8 mouse cellular contexts compared by ENCODE assay signal in genomic region chr1:105993196-105993595, GRCm38 (mm10). TPM values are rescaled to one million over a fixed set of nuclear protein-coding genes. Genes with fewer than 3 reads are reported as not detected.
DNase-seq lines count a peak whose midpoint lies in the region; ATAC-seq and TF ChIP-seq lines count a peak whose summit lies in the region.

No protein-coding gene starts in this region.

- 4% methylated on average over 7 of the region's 7 CpGs for WGBS in heart, embryonic 15.5 days
- 12% methylated on average over 7 of the region's 7 CpGs for WGBS in midbrain, embryonic 10.5 days

- H3K9me3 ChIP-seq in E14TG2a.4 (ENCODE audit: low read length), result no peaks in the 10 kb centered on the region
- no peaks in the 10 kb centered on the region for H3K9me3 ChIP-seq in heart, embryonic 15.5 days (replicated peaks)
- no peaks in the 10 kb centered on the region for H3K9me3 ChIP-seq in midbrain, embryonic 10.5 days (replicated peaks)

- H3K4me3 ChIP-seq in E14TG2a.4 (replicated peaks; ENCODE audit: low read length), result peak overlapping the region; percentile 81
- H3K4me3 ChIP-seq in heart, embryonic 15.5 days, result peak overlapping the region; percentile 84
- peak overlapping the region; percentile 86 for H3K4me3 ChIP-seq in midbrain, embryonic 10.5 days

- H3K36me3 ChIP-seq in E14TG2a.4 (ENCODE audit: insufficient read depth, low read length), result no peaks in the 10 kb centered on the region
- H3K36me3 ChIP-seq in heart, embryonic 15.5 days, result no peaks in the 10 kb centered on the region
- H3K36me3 ChIP-seq in midbrain, embryonic 10.5 days, result no peaks in the 10 kb centered on the region

- DNase-seq in 3134 (ENCODE audit: extremely low read depth, insufficient read length, low spot score), result peak; percentile 39
- peak; percentile 42 to 51 for DNase-seq in cerebellum, postnatal 25 days
- DNase-seq in kidney, postnatal 25 days, result peak; percentile 77
- peak; percentile 39 for DNase-seq in midbrain, embryonic 10.5 days (ENCODE audit: low spot score)
- DNase-seq in left cerebral cortex, adult 11 months (ENCODE audit: low spot score), result no peak

- H3K27me3 ChIP-seq in E14TG2a.4 (ENCODE audit: insufficient read depth, low read length), result peaks cover 12% of the 10 kb centered on the region
- no peaks in the 10 kb centered on the region for H3K27me3 ChIP-seq in heart, embryonic 15.5 days
- peaks cover 18% of the 10 kb centered on the region for H3K27me3 ChIP-seq in midbrain, embryonic 10.5 days (ENCODE audit: low read depth, poor library complexity, severe bottlenecking)

- H3K9ac ChIP-seq in heart, embryonic 15.5 days, result peak overlapping the region; percentile 88

- no peak for TF ChIP-seq CTCF in E14TG2a.4 (conservative IDR thresholded peaks at IDR 0.05; ENCODE audit: low read length)

- peaks cover 67% of the 10 kb centered on the region for H3K4me1 ChIP-seq in E14TG2a.4 (replicated peaks; ENCODE audit: low read depth, low read length)
- peaks cover 47% of the 10 kb centered on the region for H3K4me1 ChIP-seq in heart, embryonic 15.5 days (replicated peaks)
- peaks cover 47% of the 10 kb centered on the region for H3K4me1 ChIP-seq in midbrain, embryonic 10.5 days

- no peak for ATAC-seq in heart, embryonic 15.5 days (replicated peaks; ENCODE audit: insufficient number of reproducible peaks, insufficient read depth, low FRiP score, low read depth)
- ATAC-seq in granulocyte monocyte progenitor cell, adult 5-6 weeks (replicated peaks; ENCODE audit: poor library complexity, severe bottlenecking), result no peak

- peak overlapping the region; percentile 81 for H3K4me2 ChIP-seq in heart, embryonic 15.5 days

- H3K27ac ChIP-seq in heart, embryonic 15.5 days, result peak overlapping the region; percentile 94
- H3K27ac ChIP-seq in midbrain, embryonic 10.5 days (replicated peaks), result peak overlapping the region; percentile 91

RNA-seq across cellular contexts. Expression of gene Zcchc2, which starts 3.0 kb away (rescaled TPM):
- 1.7 and 2.3 TPM in 2 replicates for polyA plus RNA-seq in heart, embryonic 15.5 days (2015; fragmentation: Nextera tagmentation; extraction: Ambion mirVana)
- polyA plus RNA-seq in midbrain, embryonic 10.5 days (2016; fragmentation: Nextera tagmentation; extraction: Ambion mirVana), result 1.7 and 1.9 TPM in 2 replicates
- total RNA-seq in granulocyte monocyte progenitor cell, adult 5-6 weeks (2014; fragmentation: Nextera tagmentation), result 14.8 and 18.7 TPM in 2 replicates
- total RNA-seq in granulocyte monocyte progenitor cell, adult 5-6 weeks (2017), result 13.7 and 15.9 TPM in 2 replicates
